Mouse (Mus musculus) hindbrain, embryonic 14.5 days (tissue): ENCODE measurements around the gene Svbp. TPM values are rescaled to one million over a fixed set of nuclear protein-coding genes. Genes with fewer than 3 reads are reported as not detected.

Source experiments
- ATAC-seq: fragments of 200-750 bp; cut with Nextera tagmentation; 2 replicates; pipeline ENCODE4 v1.8.0; 2017; ENCODE audit warnings: moderate number of reproducible peaks, mild to moderate bottlenecking, moderate TSS enrichment, moderate library complexity; ENCODE audit not compliant: low FRiP score
- DNase-seq: peaks from one replicate; pipeline ENCODE4 v3.0.0-alpha.2; 2015; ENCODE audit warnings: low spot score
- H3K27ac ChIP-seq: fragments of 300-500 bp; sonication (generic); 2 replicates; pipeline ENCODE4 v1.5.1; 2014; ENCODE audit warnings: mild to moderate bottlenecking, moderate library complexity
- H3K27me3 ChIP-seq: fragments of 300-500 bp; sonication (generic); 2 replicates; pipeline ENCODE4 v1.6.1; 2014; ENCODE audit warnings: mild to moderate bottlenecking, low read length, mixed read lengths; ENCODE audit not compliant: control insufficient read depth, insufficient read depth
- H3K36me3 ChIP-seq: fragments of 300-500 bp; sonication (generic); replicated peaks from 2 replicates; pipeline ENCODE4 v1.6.1; 2014; ENCODE audit not compliant: control insufficient read depth, insufficient read depth
- H3K4me1 ChIP-seq: fragments of 300-500 bp; sonication (generic); replicated peaks from 2 replicates; pipeline ENCODE4 v1.6.1; 2014; ENCODE audit warnings: antibody characterized with exemption, low read length, mixed read lengths; ENCODE audit not compliant: control insufficient read depth, insufficient read depth
- H3K4me2 ChIP-seq: fragments of 300-500 bp; sonication (generic); replicated peaks from 2 replicates; pipeline ENCODE4 v1.6.1; 2014; ENCODE audit warnings: mild to moderate bottlenecking, moderate library complexity
- H3K4me3 ChIP-seq: fragments of 300-500 bp; sonication (generic); replicated peaks from 2 replicates; pipeline ENCODE4 v1.5.1; 2014; ENCODE audit warnings: mild to moderate bottlenecking, low read length
- H3K9ac ChIP-seq: fragments of 300-500 bp; sonication (generic); 2 replicates; pipeline ENCODE4 v1.6.1; 2014
- H3K9me3 ChIP-seq: fragments of 300-500 bp; sonication (generic); 2 replicates; pipeline ENCODE4 v1.6.1; 2016; ENCODE audit warnings: low read length; ENCODE audit not compliant: control insufficient read depth
- WGBS: fragments of 180-500 bp; shearing (Covaris S2); extraction: QIAGEN DNeasy Blood & Tissue Kit; methylation state at CpG from one replicate; pipeline ENCODE4 v1.1.7; 2014; 5-methylcytosine and 5-hydroxymethylcytosine counted together
- polyA plus RNA-seq: library from polyadenylated mRNA; unstranded; fragments of >200 nt; fragmentation: Nextera tagmentation; extraction: Ambion mirVana; gene quantifications from 2 replicates; pipeline ENCODE4 v1.2.1, GENCODE M21; 2014

The Svbp gene
- polyA plus RNA-seq, 1 experiment from 2014 or later, result 251 TPM

DNA sequence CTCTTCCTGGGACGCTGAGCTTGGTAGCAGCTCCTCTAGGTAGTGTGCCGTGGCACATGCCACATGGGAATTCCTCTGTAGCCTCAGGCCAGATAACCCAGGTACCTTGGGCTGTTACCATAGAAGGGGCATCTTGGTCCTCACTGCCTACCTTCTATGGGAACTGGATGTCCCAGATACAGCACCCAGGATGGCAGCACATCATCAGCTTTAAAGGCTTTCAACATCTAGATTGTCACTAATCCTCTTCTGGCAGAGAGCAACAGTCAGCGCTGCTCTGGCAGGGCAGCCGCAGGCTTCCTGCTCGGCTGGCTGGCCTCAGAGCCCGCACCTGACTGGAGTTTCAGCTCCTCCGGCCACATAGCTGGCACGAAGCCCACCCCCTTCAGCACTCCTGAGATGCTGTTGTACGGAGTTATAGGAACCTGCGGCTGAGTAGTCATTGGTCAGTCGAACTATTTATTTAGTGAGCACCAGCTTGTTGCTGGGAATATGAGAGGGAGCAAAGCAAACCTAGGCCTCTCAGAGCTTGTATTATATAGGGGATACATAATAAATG is 53.4 kb downstream of the Svbp start:
- Histone ChIP-seq H3K4me3 (no peak overlapping the region), H3K27ac (0 out of 2 replicates have a peak overlapping the region, but pooled peaks have one; percentile 20), H3K9me3 (no peaks in the 10 kb centered on the region), H3K4me1 (peaks cover 9% of the 10 kb centered on the region; the same call in 1 of the 2 replicates), H3K36me3 (peaks cover 32% of the 10 kb centered on the region), H3K27me3 (no peaks in the 10 kb centered on the region), H3K9ac (no peak overlapping the region), H3K4me2 (no peak overlapping the region)
- WGBS, result 80% methylated on average over 11 of the region's 11 CpGs
- DNase-seq, result no peak
- no peak for ATAC-seq

Other genes with a start within 250 kb of the Svbp start
- gene Lao1, start 233.7 kb upstream of the Svbp start, polyA plus RNA-seq, result not detected in 2 replicates
- gene Slc2a1, start 86.6 kb upstream of the Svbp start, polyA plus RNA-seq, result 86.5 and 92.1 TPM in 2 replicates
- 3.2 and 4.9 TPM in 2 replicates for gene Zfp691, start 21.1 kb upstream of the Svbp start, polyA plus RNA-seq
- gene Ermap, start 5.3 kb upstream of the Svbp start, polyA plus RNA-seq, result 0.77 and 2.5 TPM in 2 replicates
- 0.25 TPM in 1 of 2 replicates, not detected in the other for gene Tmem269, start 22.9 kb downstream of the Svbp start, polyA plus RNA-seq
- 26.3 and 28.2 TPM in 2 replicates for gene AU022252, start 37.4 kb downstream of the Svbp start, polyA plus RNA-seq
- 10.9 and 12.7 TPM in 2 replicates for gene P3h1, start 37.6 kb downstream of the Svbp start, polyA plus RNA-seq
- gene Cldn19, start 60.1 kb downstream of the Svbp start, polyA plus RNA-seq, result 1.1 and 1.4 TPM in 2 replicates
- 1,089 and 1,212 TPM in 2 replicates for gene Ybx1, start 99.3 kb downstream of the Svbp start, polyA plus RNA-seq
- gene Ppih, start 125.2 kb downstream of the Svbp start, polyA plus RNA-seq, result 46.9 and 50.1 TPM in 2 replicates
- gene Ccdc30, start 220.2 kb downstream of the Svbp start, polyA plus RNA-seq, result 19.7 and 20.9 TPM in 2 replicates
- 23.4 and 25.6 TPM in 2 replicates for gene Ppcs, start 227.1 kb downstream of the Svbp start, polyA plus RNA-seq
- gene Zmynd12, start 227.5 kb downstream of the Svbp start, polyA plus RNA-seq, result 0.23 and 0.83 TPM in 2 replicates